Mouse (Mus musculus): ENCODE results near the gene Prkci. TPM values are rescaled to one million over a fixed set of nuclear protein-coding genes. Genes with fewer than 3 reads are reported as not detected.

Prkci gene
- total RNA-seq, 2 experiments from 2014 or later = 12.4 to 12.5 TPM

- intact Hi-C loops (cut with DNase I) = no loop called here
Measured at GRCm38 (mm10) chr3:30993066-30993573, 2.4 kb upstream of the Prkci start.

GRCm38 (mm10) chr3:30994859-30995258 lies 688 bp upstream of the Prkci start:
- DNase-seq = no peak
- intact Hi-C loops (cut with DNase I) = loop anchor here (2.0 kb wide), 1 partner anchor 24 kb away; no protein-coding TSS in a partner anchor

More at GRCm38 (mm10) chr3:30993066-30993573, 2.4 kb upstream of the Prkci start:
- no peak for DNase-seq

GRCm38 (mm10) chr3:30995899-30996687 lies 546 bp downstream of the Prkci start:
- intact Hi-C loops (cut with DNase I) = loop anchor here (2.0 kb wide), 1 partner anchor 25 kb away; no protein-coding TSS in a partner anchor

GRCm38 (mm10) chr3:30996688-30997014 lies 1.1 kb downstream of the Prkci start:
- DNase-seq = no peak
- intact Hi-C loops (cut with DNase I) = no loop called here

More at GRCm38 (mm10) chr3:30995899-30996687, 546 bp downstream of the Prkci start:
- no peak for DNase-seq

GRCm38 (mm10) chr3:30999401-31000017 lies 4.0 kb downstream of the Prkci start:
- DNase-seq = no peak
- intact Hi-C loops (cut with DNase I) = no loop called here

- intact Hi-C loops (cut with DNase I) = no loop called here
- DNase-seq = peak in 1 of 2 experiments; percentile 15
Measured at GRCm38 (mm10) chr3:31000018-31000407, 4.5 kb downstream of the Prkci start.

- intact Hi-C loops (cut with DNase I) = no loop called here
- DNase-seq = no peak
Measured at GRCm38 (mm10) chr3:31001048-31001676, 5.6 kb downstream of the Prkci start.

GRCm38 (mm10) chr3:31004320-31005209 lies 9.0 kb downstream of the Prkci start:
- intact Hi-C loops (cut with DNase I) = no loop called here
- no peak for DNase-seq

GRCm38 (mm10) chr3:31014374-31014773 lies 18.8 kb downstream of the Prkci start:
- intact Hi-C loops (cut with DNase I) = no loop called here

GRCm38 (mm10) chr3:31015682-31016443 lies 20.3 kb downstream of the Prkci start:
- no peak for DNase-seq

More at GRCm38 (mm10) chr3:31014374-31014773, 18.8 kb downstream of the Prkci start:
- DNase-seq = no peak

GRCm38 (mm10) chr3:31016594-31017196 lies 21.1 kb downstream of the Prkci start:
- no peak for DNase-seq
- intact Hi-C loops (cut with DNase I) = no loop called here

More at GRCm38 (mm10) chr3:31015682-31016443, 20.3 kb downstream of the Prkci start:
- intact Hi-C loops (cut with DNase I) = no loop called here

- no peak for DNase-seq
- intact Hi-C loops (cut with DNase I) = no loop called here
Measured at GRCm38 (mm10) chr3:31017652-31018051, 22.1 kb downstream of the Prkci start.

GRCm38 (mm10) chr3:31019287-31019686 lies 23.7 kb downstream of the Prkci start:
- DNase-seq = no peak
- intact Hi-C loops (cut with DNase I) = no loop called here

GRCm38 (mm10) chr3:31019793-31020447 lies 24.4 kb downstream of the Prkci start:
- intact Hi-C loops (cut with DNase I) = no loop called here
- no peak for DNase-seq

GRCm38 (mm10) chr3:31020656-31021055 lies 25.1 kb downstream of the Prkci start:
- no peak for DNase-seq
- intact Hi-C loops (cut with DNase I) = no loop called here

- no peak for DNase-seq
- intact Hi-C loops (cut with DNase I) = no loop called here
Measured at GRCm38 (mm10) chr3:31022895-31023436, 27.4 kb downstream of the Prkci start.

- intact Hi-C loops (cut with DNase I) = no loop called here
- DNase-seq = no peak
Measured at GRCm38 (mm10) chr3:31027718-31028117, 32.2 kb downstream of the Prkci start.

- intact Hi-C loops (cut with DNase I) = no loop called here
- DNase-seq = no peak
Measured at GRCm38 (mm10) chr3:31031621-31032020, 36.1 kb downstream of the Prkci start.
